Mouse (Mus musculus): ENCODE measurements around the gene Ugt1a1. TPM values are rescaled to one million over a fixed set of nuclear protein-coding genes. Genes with fewer than 3 reads are reported as not detected.

The Ugt1a1 gene
- polyA plus RNA-seq, 1 experiment from 2014 or later = 437 TPM

- no peak overlapping the region for H3K9ac ChIP-seq (replicated peaks)
- 55% methylated on average over 4 of the region's 4 CpGs for WGBS (ENCODE audit: insufficient replicate concordance)
- no peak overlapping the region for H3K4me2 ChIP-seq (ENCODE audit: low read depth, low read length)
- H3K27ac ChIP-seq (ENCODE audit: low read depth) = no peak overlapping the region
- H3K27me3 ChIP-seq (ENCODE audit: insufficient read depth, low read length) = no peaks in the 10 kb centered on the region
- ATAC-seq (no peak), DNase-seq (no peak)
- H3K4me3 ChIP-seq (ENCODE audit: low read depth, low read length) = no peak overlapping the region
- no peak for TF ChIP-seq CTCF (IDR thresholded peaks at IDR 0.05; ENCODE audit: low read depth)
- no peak for TF ChIP-seq EP300 (IDR thresholded peaks at IDR 0.05; ENCODE audit: low read depth)
- no peaks in the 10 kb centered on the region; the same call in 1 of the 2 replicates for H3K4me1 ChIP-seq (ENCODE audit: insufficient read depth)
- H3K36me3 ChIP-seq (replicated peaks; ENCODE audit: insufficient read depth, low read length) = no peaks in the 10 kb centered on the region
- H3K9me3 ChIP-seq (ENCODE audit: low read length) = peaks cover 29% of the 10 kb centered on the region
Observed at GRCm38 (mm10) chr1:88240579-88240978, 28.8 kb downstream of the Ugt1a1 start.

GRCm38 (mm10) chr1:88243861-88244260 is 32.1 kb downstream of the Ugt1a1 start:
- WGBS (ENCODE audit: insufficient replicate concordance) = 57% methylated on average over 5 of the region's 5 CpGs
- Histone ChIP-seq H3K27ac (ENCODE audit: low read depth) (no peak overlapping the region), H3K27me3 (ENCODE audit: insufficient read depth, low read length) (no peaks in the 10 kb centered on the region), H3K9me3 (ENCODE audit: low read length) (peaks cover 23% of the 10 kb centered on the region), H3K9ac (replicated peaks) (no peak overlapping the region), H3K4me2 (ENCODE audit: low read depth, low read length) (no peak overlapping the region), H3K36me3 (replicated peaks; ENCODE audit: insufficient read depth, low read length) (no peaks in the 10 kb centered on the region), H3K4me3 (ENCODE audit: low read depth, low read length) (no peak overlapping the region), H3K4me1 (ENCODE audit: insufficient read depth) (no peaks in the 10 kb centered on the region)
- TF ChIP-seq CTCF (IDR thresholded peaks at IDR 0.05; ENCODE audit: low read depth) = no peak
- TF ChIP-seq EP300 (IDR thresholded peaks at IDR 0.05; ENCODE audit: low read depth) = no peak
- ATAC-seq (no peak), DNase-seq (no peak)

- no peak for TF ChIP-seq EP300 (IDR thresholded peaks at IDR 0.05; ENCODE audit: low read depth)
- no peak for TF ChIP-seq CTCF (IDR thresholded peaks at IDR 0.05; ENCODE audit: low read depth)
- H3K27ac ChIP-seq (ENCODE audit: low read depth) = no peak overlapping the region
- H3K36me3 ChIP-seq (replicated peaks; ENCODE audit: insufficient read depth, low read length) = no peaks in the 10 kb centered on the region
- H3K4me3 ChIP-seq (ENCODE audit: low read depth, low read length) = no peak overlapping the region
- no peak overlapping the region for H3K9ac ChIP-seq (replicated peaks)
- no peak overlapping the region for H3K4me2 ChIP-seq (ENCODE audit: low read depth, low read length)
- no peaks in the 10 kb centered on the region for H3K27me3 ChIP-seq (ENCODE audit: insufficient read depth, low read length)
- no peaks in the 10 kb centered on the region for H3K4me1 ChIP-seq (ENCODE audit: insufficient read depth)
- no peak for DNase-seq
- peaks cover 21% of the 10 kb centered on the region for H3K9me3 ChIP-seq (ENCODE audit: low read length)
- no peak for ATAC-seq
- WGBS (ENCODE audit: insufficient replicate concordance) = 67% methylated on average over 6 of the region's 6 CpGs
Observed at GRCm38 (mm10) chr1:88245881-88246280, 34.1 kb downstream of the Ugt1a1 start.

DNA sequence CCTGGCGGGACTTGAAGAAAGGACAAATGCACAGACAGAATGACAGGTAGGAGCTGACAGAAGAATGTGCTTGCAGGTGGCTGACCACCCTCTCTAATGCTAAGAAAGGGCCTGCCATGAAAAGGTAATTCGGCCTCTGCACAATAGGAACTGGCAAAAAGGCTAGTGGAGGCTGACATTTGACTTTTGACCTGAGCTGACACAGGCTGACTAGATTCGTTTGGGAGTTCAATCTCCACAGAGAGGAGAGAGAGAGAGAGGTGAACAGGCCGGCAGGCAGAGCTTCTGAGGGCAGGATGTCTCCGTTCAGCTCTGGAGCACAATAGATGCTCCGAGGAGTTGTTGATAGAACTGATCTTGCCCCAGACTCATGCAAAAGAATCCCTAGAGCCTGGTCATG is 34.6 kb downstream of the Ugt1a1 start:
- H3K9me3 ChIP-seq (ENCODE audit: low read length) = peaks cover 21% of the 10 kb centered on the region
- H3K4me3 ChIP-seq (ENCODE audit: low read depth, low read length) = no peak overlapping the region
- H3K9ac ChIP-seq (replicated peaks) = no peak overlapping the region
- ATAC-seq = no peak
- no peak overlapping the region for H3K27ac ChIP-seq (ENCODE audit: low read depth)
- no peaks in the 10 kb centered on the region for H3K4me1 ChIP-seq (ENCODE audit: insufficient read depth)
- no peak for DNase-seq
- no peak for TF ChIP-seq CTCF (IDR thresholded peaks at IDR 0.05; ENCODE audit: low read depth)
- no peaks in the 10 kb centered on the region for H3K36me3 ChIP-seq (replicated peaks; ENCODE audit: insufficient read depth, low read length)
- no peak overlapping the region for H3K4me2 ChIP-seq (ENCODE audit: low read depth, low read length)
- WGBS (ENCODE audit: insufficient replicate concordance) = 40% methylated on average over 6 of the region's 6 CpGs
- no peaks in the 10 kb centered on the region for H3K27me3 ChIP-seq (ENCODE audit: insufficient read depth, low read length)

GRCm38 (mm10) chr1:88247660-88248059 is 35.9 kb downstream of the Ugt1a1 start:
- Histone ChIP-seq H3K4me3 (ENCODE audit: low read depth, low read length) (no peak overlapping the region), H3K27ac (ENCODE audit: low read depth) (no peak overlapping the region), H3K4me1 (ENCODE audit: insufficient read depth) (peaks cover under 1% of the 10 kb centered on the region; the same call in 1 of the 2 replicates), H3K4me2 (ENCODE audit: low read depth, low read length) (no peak overlapping the region), H3K9me3 (ENCODE audit: low read length) (peaks cover 23% of the 10 kb centered on the region), H3K36me3 (replicated peaks; ENCODE audit: insufficient read depth, low read length) (no peaks in the 10 kb centered on the region), H3K9ac (replicated peaks) (no peak overlapping the region), H3K27me3 (ENCODE audit: insufficient read depth, low read length) (no peaks in the 10 kb centered on the region)
- TF ChIP-seq CTCF (IDR thresholded peaks at IDR 0.05; ENCODE audit: low read depth) (no peak), EP300 (IDR thresholded peaks at IDR 0.05; ENCODE audit: low read depth) (no peak)
- DNase-seq (no peak), ATAC-seq (no peak)
- WGBS (ENCODE audit: insufficient replicate concordance) = 44% methylated on average over 2 of the region's 2 CpGs

DNA sequence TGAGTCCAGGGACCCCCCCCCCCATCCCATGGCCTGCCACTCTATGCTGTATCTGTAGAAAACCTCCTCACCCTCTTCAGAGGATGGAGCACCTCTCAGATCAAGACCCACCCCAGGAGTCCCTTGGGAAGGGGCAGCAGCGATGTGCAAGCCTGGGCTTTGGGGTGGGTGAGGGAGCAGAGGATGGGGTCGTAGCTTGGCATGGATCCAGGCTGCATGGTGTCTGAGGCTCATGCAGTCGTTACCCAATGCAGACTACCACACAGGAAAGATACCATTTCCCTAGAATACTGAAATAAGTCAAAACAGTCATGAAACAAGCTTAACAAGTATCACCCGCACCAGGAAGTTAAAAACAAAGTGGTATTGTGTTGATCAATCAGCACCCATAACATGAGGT is 36.9 kb downstream of the Ugt1a1 start:
- Histone ChIP-seq H3K9ac (replicated peaks) (no peak overlapping the region), H3K4me1 (ENCODE audit: insufficient read depth) (peaks cover 10% of the 10 kb centered on the region), H3K9me3 (ENCODE audit: low read length) (peaks cover 23% of the 10 kb centered on the region), H3K4me3 (ENCODE audit: low read depth, low read length) (no peak overlapping the region), H3K36me3 (replicated peaks; ENCODE audit: insufficient read depth, low read length) (no peaks in the 10 kb centered on the region), H3K27ac (ENCODE audit: low read depth) (no peak overlapping the region), H3K4me2 (ENCODE audit: low read depth, low read length) (no peak overlapping the region), H3K27me3 (ENCODE audit: insufficient read depth, low read length) (no peaks in the 10 kb centered on the region)
- TF ChIP-seq CTCF (IDR thresholded peaks at IDR 0.05; ENCODE audit: low read depth) (no peak), EP300 (IDR thresholded peaks at IDR 0.05; ENCODE audit: low read depth) (no peak)
- DNase-seq = no peak
- WGBS (ENCODE audit: insufficient replicate concordance) = 58% methylated on average over 4 of the region's 4 CpGs
- ATAC-seq = no peak

- WGBS (ENCODE audit: insufficient replicate concordance) = 70% methylated on average over 7 of the region's 7 CpGs
- H3K9me3 ChIP-seq (ENCODE audit: low read length) = peaks cover 23% of the 10 kb centered on the region
- peaks cover 13% of the 10 kb centered on the region for H3K4me1 ChIP-seq (ENCODE audit: insufficient read depth)
- H3K9ac ChIP-seq (replicated peaks) = no peak overlapping the region
- H3K36me3 ChIP-seq (replicated peaks; ENCODE audit: insufficient read depth, low read length) = no peaks in the 10 kb centered on the region
- no peak overlapping the region for H3K4me2 ChIP-seq (ENCODE audit: low read depth, low read length)
- no peak overlapping the region for H3K4me3 ChIP-seq (ENCODE audit: low read depth, low read length)
- no peak for TF ChIP-seq CTCF (IDR thresholded peaks at IDR 0.05; ENCODE audit: low read depth)
- no peak for TF ChIP-seq EP300 (IDR thresholded peaks at IDR 0.05; ENCODE audit: low read depth)
- H3K27me3 ChIP-seq (ENCODE audit: insufficient read depth, low read length) = no peaks in the 10 kb centered on the region
- ATAC-seq = no peak
- no peak overlapping the region for H3K27ac ChIP-seq (ENCODE audit: low read depth)
- no peak for DNase-seq
Observed at GRCm38 (mm10) chr1:88249596-88249995, 37.8 kb downstream of the Ugt1a1 start.
